Mouse (Mus musculus): ENCODE measurements around the gene Gli1.

The Gli1 gene

GRCm38 (mm10) chr10:127290307-127290929 is 51.4 kb downstream of the Gli1 start:
- peak; percentile 100 for DNase-seq

GRCm38 (mm10) chr10:127289573-127290191 is 52.1 kb downstream of the Gli1 start:
- peak; percentile 89 for DNase-seq

GRCm38 (mm10) chr10:127288800-127289572 is 52.8 kb downstream of the Gli1 start, which contains the start of gene Mbd6:
Mbd6 (minus strand) TSS chr10:127289018.
- DNase-seq = peak; percentile 96

GRCm38 (mm10) chr10:127288328-127288799 is 53.4 kb downstream of the Gli1 start:
- DNase-seq = no peak

- no peak for DNase-seq
Measured at GRCm38 (mm10) chr10:127287936-127288293, 53.9 kb downstream of the Gli1 start.

- peak; percentile 62 for DNase-seq
Measured at GRCm38 (mm10) chr10:127287271-127287935, 54.4 kb downstream of the Gli1 start.

- DNase-seq = peak; percentile 72
Measured at GRCm38 (mm10) chr10:127286730-127287129, 55.0 kb downstream of the Gli1 start.

GRCm38 (mm10) chr10:127286194-127286593 is 55.6 kb downstream of the Gli1 start:
- DNase-seq = peak; percentile 61

GRCm38 (mm10) chr10:127285644-127286043 is 56.1 kb downstream of the Gli1 start:
- DNase-seq = peak; percentile 58

GRCm38 (mm10) chr10:127284724-127285500 is 56.9 kb downstream of the Gli1 start:
- peak; percentile 42 for DNase-seq

GRCm38 (mm10) chr10:127284105-127284622 is 57.6 kb downstream of the Gli1 start:
- DNase-seq = peak; percentile 45

GRCm38 (mm10) chr10:127282620-127283215 is 59.1 kb downstream of the Gli1 start:
- peak; percentile 38 for DNase-seq

- DNase-seq = no peak
Measured at GRCm38 (mm10) chr10:127281316-127281715, 60.5 kb downstream of the Gli1 start.

All from cerebellum, adult 11-12 months (tissue).